Mouse (Mus musculus) layer of hippocampus, postnatal 36 days (tissue): ENCODE results near the gene Eomes. TPM values are rescaled to one million over a fixed set of nuclear protein-coding genes. Genes with fewer than 3 reads are reported as not detected.

ENCODE experiments used
- DNase-seq, 2 experiments: peaks; one replicate each; pipeline ENCODE4 v3.0.0; 2022
- total RNA-seq, 2 experiments: library from RNA; stranded (reverse); gene quantifications; 2 replicates each; pipeline ENCODE4 v1.2.3; 2021

The Eomes gene
- total RNA-seq, 2 experiments from 2014 or later, result 0.77 to 1.2 TPM

DNA sequence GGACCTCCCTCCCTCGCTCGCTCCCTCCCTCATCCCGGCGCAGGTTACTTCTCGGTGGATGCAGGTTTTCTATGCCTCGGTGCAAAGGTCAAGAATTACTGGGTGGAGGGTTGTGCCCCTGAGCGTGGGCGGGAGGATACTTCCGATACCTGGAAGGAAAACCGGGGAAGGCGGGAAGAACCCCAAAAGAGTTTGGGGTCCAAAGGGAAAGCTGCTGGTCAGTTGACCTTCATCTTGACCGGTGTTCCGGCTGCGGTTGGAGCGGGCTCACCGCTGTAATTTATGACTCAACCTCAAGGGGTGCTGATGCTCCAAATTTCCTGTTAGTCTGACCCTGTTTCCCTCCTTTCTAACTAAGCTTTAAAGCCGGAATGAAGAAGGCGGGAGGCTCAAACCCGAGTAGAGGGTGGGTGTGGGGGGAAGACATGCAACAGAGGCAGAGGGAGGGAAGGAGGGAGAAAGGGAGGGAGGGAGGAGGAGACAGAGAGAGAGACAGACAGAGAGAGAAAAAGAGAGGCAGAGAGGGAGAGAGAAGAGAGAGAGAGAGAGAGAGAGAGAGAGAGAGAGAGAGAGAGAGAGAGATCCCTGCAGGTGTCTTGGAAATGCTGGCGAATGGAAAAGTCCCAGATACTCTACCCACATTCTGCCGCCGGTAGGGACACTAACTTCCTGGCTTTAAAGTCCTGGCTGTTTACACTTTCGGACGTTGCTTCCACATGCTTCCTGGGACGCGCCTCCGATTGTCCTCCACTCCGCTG lies 10.3 kb downstream of the Eomes start:
- no peak for DNase-seq

- no peak for DNase-seq
Measured at GRCm38 (mm10) chr9:118488896-118489578, 11.0 kb downstream of the Eomes start.

GRCm38 (mm10) chr9:118489579-118490019 lies 11.6 kb downstream of the Eomes start:
- peak; percentile 67 to 70 for DNase-seq

DNA sequence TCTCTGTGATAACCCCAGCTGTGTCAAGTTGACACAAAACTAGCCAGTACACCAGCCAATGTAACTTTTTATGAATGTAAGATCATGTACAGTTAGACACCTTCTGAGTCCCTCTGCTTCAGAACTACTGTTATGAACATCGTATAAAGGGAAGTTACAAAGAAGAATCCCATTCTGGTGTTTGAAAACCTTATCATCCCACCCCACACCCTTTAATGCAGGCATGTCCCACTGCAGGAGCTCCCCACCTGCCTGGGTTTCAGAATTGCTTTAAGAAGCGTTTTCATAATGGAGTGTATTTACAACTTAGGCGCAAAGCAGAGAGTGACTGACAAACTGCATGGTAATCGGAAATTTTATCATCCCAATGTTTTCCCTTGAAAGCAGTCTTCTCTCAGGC lies 13.2 kb downstream of the Eomes start:
- DNase-seq, result no peak

GRCm38 (mm10) chr9:118492932-118493698 lies 15.1 kb downstream of the Eomes start:
- DNase-seq, result no peak

GRCm38 (mm10) chr9:118494106-118494505 lies 16.1 kb downstream of the Eomes start:
- no peak for DNase-seq

- no peak for DNase-seq
Measured at GRCm38 (mm10) chr9:118495933-118496332, 17.9 kb downstream of the Eomes start.

- DNase-seq, result no peak
Measured at GRCm38 (mm10) chr9:118496952-118497351, 18.9 kb downstream of the Eomes start.

DNA sequence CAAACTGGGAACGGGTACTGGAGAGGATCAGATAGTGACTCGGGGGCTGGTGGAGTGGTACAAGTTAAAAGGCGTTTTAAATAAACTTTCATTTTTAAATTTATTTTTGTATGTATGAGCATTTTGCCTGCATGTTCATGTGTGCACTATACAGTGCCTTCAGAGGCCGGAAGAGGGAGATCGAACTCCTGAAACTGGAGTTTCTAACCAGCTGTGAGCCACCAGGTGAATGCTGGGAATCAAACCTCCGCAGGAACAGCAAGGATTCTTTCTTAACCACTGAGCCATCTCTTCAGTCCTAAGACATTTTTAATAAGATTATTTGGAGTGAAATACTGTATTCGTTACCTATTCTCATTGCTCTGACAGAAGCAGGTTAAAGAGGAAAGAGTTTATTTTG lies 20.0 kb downstream of the Eomes start:
- DNase-seq, result no peak

DNA sequence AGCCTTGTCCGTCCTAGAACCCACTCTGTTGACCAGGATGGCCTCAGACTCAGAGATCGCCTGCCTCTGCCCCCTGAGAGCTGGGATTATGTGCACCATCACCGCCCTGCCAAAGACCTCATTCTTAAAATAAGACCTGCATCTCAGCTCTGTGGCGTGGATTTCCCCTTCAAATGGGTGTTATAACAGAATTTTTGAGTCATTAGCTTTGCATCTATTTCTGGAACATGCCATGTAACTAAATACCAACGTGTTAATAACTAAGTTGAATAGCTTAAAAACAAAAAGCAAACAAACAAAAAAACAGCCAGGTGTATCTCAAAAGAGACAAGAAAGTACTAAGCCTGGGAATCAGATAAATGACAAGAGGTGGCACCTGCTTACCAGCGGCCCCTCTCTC lies 23.0 kb downstream of the Eomes start:
- DNase-seq, result no peak

- no peak for DNase-seq
Measured at GRCm38 (mm10) chr9:118504656-118505055, 26.6 kb downstream of the Eomes start.

- peak; percentile 91 to 95 for DNase-seq
Measured at GRCm38 (mm10) chr9:118506020-118506403, 28.0 kb downstream of the Eomes start, which contains the start of gene Golga4. Gene Golga4 (plus strand): TSS chr9:118506267.

- DNase-seq, result peak in 1 of 2 experiments; percentile 21
Measured at GRCm38 (mm10) chr9:118506404-118507231, 28.6 kb downstream of the Eomes start.

GRCm38 (mm10) chr9:118507552-118507951 lies 29.5 kb downstream of the Eomes start:
- DNase-seq, result no peak

DNA sequence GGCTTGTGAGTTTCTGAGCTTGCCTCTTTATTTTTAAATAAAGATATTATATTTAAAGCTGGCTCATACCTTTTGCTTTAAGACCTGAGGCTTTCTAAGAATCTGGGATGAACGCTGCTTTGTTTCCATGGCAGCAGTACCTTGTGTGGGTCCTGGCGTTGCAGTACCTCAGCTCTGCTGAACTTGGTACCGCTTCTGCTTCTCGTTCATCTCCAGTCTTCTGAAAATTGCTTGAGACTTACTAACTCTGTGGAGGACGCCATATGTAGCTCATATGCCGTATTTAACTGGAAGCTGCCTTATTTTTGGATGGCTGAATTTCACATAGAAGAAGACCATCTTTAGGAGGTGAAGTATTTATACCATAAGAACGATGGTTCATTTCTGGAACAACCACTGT lies 30.6 kb downstream of the Eomes start:
- DNase-seq, result no peak

DNA sequence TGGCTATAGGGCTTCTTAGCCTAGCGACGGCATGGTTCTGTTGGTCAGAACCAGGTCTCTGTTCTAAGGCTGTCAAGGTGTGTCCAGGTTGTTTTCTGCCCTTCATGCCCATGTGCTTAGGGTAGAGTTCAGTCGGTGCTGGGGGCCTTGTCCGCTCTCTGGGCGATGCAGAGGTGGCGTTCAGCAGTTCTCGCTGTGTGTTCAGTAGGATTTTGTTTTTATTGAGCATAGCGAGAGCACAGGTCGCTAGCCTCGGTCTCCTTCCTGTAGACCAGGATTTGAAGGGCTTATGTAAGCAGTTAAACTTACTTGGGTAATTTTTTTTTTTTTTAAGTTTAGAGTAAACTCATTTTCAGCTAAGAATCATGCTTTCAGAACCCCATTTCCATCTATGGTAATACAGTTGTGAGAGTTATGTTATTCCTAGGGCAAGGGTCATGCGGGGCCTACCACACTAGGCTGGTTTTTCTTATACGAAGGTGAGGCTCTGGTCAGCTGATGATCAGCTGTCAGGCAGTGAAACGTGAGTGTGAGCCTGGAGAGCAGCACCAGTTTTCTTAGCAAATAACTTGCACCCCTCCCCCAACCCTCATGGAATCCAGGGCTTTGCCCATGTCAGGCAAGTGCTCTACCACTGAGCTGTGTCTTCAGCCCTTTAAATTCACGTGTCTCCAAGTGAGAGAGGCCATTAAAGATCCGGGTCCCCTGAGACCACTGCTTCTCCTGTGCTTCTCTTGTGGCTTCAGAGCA lies 33.1 kb downstream of the Eomes start:
- DNase-seq, result no peak

DNA sequence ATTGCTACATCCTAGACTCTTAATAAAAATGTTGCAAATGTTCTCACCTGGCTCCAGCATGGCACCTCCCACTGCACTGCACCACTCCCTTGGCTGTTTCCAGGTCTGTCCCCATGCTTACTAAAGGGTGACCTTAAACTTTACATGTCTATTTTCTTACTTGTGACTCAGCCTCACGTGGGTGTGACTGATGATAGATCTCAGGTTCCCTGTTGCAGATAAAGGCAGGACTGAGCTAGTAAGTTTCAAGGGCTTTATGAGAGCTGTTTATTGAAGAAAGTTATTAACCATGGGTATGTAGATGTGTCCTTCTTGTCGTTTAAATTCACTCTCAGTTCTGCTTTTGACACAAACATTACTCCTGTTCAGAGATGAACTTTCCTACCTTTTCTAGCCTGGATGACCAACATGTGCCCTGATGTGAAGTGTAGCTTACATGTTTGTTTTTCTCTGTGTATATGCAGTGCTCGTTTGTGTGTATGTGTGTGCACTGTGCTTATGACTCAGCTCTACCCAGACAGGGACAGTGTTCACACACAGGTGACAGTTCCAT lies 34.7 kb downstream of the Eomes start:
- DNase-seq, result no peak

DNA sequence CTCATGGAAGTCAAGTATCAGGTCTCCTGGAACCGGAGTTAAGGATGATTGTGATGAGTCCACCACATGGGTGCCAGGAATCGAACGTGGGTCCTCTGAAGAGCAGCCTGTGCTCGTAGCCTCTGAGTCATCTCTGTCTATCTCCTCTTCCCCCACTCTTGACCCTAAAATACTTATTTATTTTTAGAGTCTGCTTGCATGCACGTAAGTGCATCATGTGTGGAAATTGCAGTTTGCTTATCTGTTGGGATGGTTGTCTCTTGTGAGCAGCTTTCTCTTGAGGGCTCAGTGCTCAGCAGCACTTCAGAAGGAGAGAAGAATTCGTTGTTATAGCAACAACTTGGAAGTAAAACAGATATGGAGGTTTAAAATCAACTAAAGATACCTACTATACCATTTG lies 37.5 kb downstream of the Eomes start:
- DNase-seq, result no peak

DNA sequence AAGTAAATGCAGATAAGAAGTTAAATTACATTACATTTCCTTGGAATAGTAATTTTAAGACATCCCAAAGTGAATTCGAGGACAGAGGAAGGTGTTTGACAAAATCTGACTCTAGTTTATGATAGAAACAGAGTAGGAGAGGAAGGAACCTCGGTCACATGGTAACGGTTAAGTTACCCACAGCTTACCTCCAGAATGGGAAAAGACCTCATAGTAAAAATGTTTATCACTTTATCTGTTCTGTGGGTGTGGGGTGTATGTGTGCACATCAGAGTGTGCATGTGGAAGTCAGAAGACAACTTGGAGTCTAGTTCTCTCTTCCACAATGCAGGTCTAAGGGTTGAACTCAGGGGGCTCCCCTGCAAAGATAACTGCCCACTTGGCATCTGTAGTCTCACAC lies 38.1 kb downstream of the Eomes start:
- DNase-seq, result no peak

DNA sequence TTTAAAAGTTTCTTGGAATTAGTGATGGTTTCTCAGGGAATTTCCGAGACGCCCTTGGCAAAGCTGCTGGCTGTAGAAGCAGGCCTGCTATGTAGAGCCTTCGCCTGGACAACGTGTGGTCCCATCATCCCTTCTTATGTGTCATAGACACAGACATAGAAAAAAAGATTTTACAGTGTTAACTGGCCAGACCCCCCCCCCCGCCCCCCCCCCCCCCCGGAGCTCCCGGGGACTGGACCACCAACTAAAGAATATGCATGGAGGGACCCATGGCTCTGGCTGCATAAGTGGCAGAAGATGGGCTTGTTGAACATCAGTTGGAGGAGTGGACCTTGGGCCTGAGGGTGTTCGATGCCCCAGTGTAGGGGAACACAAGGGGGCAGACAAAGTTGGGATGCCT lies 39.6 kb downstream of the Eomes start:
- no peak for DNase-seq

DNA sequence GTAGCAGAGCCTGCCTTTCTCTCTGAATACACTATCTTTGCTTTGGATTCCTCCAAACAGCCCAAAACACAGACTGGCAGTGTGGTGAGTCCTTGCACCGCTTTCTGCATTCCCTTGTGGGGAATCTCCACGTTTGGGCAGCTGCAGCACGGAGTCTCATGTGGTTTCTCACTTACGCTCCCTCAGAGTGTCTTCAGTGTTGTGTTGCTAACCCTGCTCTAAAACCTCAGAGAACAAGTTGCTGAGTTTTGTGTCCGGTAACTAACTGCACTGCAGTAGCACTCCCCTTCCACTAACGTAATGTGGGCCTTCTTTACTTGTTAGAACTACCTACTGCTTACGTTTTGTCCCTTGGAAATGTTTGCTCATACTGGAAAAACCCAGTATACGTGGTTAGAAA lies 41.1 kb downstream of the Eomes start:
- DNase-seq, result no peak
